Mouse (Mus musculus): ENCODE measurements around the gene Fhit.

Gene Fhit

DNA sequence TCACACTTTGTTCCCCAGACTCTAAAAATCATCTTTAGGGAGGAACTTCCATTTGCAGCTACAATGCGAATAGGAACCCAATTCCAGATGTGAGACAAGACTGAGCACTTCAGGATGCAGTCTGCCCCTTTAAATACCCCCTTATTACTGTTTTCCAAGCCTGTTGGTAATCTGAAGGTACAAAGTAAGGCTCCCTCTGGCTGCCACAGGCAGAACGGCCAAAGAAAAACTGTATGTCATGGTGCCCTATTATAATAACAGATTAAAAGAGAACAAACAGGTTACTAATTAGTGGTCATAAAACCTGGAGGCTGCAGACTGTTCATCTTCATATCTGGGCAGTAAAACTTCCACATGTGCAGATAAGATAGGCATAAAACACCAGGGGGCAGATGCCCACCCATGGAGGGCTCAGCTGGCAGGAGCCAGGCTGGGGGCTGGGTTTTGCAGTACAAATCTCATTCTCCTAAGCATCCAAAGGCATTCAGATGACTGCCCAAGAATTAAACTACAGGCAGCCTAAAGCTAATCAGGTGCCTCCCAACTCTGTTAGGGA lies 1439.8 kb downstream of the Fhit start:
- no peak for DNase-seq (ENCODE audit: low spot score in 2 of 2)

DNA sequence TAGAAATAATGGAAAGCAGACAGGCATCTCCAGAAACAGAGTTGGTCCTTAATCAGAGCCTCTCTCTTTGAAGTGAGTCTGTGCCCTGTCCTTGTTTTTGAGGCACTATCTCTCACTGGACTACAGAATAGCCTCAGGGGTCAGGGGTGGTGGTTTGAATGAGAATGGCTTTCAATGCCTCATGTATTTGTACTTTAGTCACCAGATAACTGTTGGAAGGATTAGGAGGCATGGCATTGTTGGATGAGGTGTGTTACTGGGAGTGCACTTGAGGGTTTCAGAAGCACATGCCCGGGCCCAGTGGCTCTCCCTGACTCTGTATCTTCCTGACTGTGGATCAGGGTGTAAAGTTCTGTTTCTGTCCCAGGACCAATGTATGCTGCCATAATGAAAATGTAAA lies 1463.2 kb downstream of the Fhit start:
- DNase-seq (ENCODE audit: low spot score in 2 of 2) = no peak

DNA sequence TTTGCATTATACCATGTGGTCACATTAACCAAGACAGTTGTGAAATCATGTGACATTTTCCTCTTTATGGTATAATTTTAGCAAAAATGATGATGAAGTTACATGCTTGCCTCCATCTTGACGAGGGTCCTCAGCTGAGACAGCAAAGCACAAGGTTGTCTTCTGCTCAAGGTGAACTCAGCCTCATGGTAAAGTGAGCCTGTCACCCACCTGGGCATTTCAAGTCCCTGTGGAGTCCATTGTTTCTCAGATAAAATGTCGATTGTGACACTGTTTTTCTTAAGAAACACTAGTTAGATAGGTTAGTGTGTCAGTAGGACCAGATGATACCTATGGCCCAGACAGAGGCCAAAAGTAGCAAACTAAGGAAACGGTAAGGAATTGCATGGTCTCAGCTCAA lies 1464.7 kb downstream of the Fhit start:
- DNase-seq (ENCODE audit: low spot score in 2 of 2) = no peak

DNA sequence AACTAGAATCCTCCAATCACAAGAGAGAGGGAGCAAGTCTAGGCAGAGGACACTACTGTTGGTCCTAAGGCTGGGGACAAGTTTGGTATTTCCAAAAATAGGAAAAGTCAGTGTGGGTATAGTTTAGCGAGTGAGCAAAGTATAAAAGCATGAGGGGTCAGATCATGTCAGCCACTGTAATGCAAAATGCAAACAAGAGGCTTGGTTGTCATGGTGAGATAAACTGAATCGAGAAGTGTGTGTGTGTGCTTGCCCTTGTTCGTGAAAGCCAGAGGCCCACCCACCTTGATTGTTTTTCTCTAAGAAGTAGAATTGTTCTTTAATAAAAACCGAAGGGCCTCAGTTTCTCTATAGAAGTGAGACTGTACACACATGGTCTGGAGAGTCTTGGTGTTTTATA lies 1465.8 kb downstream of the Fhit start:
- DNase-seq (ENCODE audit: low spot score in 2 of 2) = no peak

DNA sequence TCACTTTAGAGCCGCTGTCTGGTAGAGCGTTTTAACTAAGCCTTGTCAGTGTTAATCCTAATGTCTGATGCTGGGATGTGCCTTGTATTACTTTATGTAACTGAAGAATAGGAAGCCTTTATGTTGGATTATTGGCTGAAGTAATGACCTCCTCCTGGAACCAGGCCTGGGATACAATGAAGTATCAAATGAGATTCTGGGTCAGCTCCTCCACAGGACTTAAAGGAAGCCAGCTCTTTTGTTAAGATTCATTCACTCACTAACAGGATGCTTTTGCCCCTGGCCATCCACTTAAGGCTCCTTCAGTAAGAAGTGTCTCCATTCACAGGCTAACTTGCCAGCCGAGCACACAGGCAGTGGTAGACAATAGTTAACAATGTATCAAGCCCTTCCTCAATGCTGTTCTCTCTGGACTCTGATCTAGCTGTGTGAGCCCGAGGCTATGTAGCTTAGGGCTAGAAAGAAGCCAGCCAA lies 1466.6 kb downstream of the Fhit start:
- no peak for DNase-seq (ENCODE audit: low spot score in 2 of 2)

DNA sequence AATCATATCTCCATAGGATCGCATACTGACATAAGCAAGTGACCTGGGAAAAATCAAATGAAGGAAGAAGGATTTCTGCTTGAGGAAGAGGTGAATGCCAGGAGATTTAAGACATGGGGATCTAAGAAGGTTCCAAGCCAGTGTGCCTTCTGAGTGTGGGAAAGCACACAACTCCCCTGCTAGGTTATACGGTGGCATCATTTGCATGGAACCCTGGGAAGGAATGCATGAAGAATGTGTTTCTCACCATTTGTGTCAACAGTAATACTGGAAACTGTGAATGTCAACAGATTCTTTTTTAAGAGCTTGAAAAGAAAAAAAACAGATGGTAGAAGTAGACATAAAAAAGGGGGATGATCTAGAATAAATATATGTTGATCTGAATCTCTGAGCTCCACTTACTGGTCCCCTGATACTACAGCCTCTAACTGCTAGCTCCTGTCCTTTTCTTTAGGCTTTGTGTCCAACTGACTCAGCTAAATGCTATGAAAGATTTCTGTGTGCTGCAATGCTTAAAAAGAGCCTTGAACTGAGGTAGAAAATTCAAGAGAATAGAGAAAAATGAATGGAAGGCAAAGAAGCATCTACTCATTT lies 1473.1 kb downstream of the Fhit start:
- DNase-seq (ENCODE audit: low spot score in 2 of 2) = no peak

DNA sequence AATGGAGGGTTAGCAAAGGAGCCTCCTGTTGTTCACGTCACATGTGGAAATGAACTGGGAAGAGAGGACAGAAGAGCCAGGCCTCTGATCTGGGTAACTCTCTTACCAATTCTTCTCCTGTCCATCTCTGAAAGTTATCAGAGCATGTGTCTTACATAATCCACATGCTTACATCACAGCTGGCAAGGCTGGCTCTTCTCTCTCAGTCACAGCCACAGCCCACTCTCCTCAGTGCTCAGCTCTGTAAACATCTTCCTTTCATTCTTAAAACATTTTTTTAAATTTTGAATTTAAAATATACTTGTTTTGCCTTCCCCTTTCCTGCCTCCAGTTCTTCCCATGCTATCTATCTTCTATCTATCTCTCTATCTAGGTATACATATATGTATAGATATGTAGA lies 1477.5 kb downstream of the Fhit start:
- DNase-seq (ENCODE audit: low spot score in 2 of 2) = no peak

DNA sequence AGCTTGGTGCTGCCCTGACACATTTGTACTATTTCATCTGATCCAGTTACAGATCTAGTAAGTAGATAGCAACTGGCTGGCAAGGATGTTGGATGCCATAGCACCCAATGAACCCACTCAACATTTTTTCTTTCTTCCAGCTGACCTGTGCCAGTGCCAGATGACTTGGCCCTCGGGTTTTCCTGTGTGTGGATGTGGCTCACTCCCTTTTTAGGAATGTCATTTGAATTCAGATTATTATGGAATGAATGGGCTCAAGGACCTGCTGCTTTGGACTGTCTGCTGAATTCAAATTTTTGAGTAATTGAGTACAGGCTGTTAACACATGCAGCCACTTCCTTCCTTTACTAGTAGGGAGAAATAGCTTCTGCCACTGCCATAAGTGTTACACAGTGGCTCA lies 1489.1 kb downstream of the Fhit start:
- DNase-seq (ENCODE audit: low spot score in 2 of 2) = no peak

DNA sequence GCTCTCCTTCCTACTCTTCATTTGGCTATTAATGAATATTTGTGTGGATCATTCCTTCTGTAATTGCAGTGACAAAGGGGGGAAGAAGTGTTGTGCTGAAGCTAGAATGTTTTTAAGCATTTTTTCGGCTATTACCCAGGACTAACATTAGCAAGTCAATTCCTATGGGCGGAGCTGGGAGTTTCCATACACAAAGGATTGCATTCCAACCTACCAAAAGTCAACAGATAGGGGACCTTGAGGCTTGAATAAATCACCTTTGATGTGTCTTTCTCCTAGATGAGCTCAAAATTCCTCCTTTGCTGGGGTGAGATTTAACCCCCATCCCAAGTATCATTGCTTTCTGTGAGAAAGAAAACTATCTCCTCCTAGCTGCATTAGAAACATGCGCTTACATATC lies 1490.1 kb downstream of the Fhit start:
- no peak for DNase-seq (ENCODE audit: low spot score in 2 of 2)

DNA sequence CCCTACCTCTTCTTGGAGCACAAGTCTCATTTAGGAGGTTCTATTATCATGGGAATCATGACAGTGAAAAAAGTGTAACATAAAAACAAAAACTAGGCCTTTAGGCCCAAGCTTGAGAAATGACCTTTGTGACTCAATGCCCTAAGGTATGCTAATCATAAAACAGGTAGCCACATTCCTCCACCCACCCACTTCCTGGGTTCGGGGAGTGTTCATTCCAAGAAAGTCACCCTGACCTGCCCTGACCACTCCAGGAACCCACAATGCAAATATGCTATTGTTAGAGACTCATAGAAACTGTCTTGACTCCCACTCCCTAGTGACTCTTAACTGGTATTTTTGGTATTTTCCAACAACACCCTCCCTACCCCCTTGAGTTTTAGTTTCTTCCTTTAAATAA lies 1492.1 kb downstream of the Fhit start:
- no peak for DNase-seq (ENCODE audit: low spot score in 2 of 2)

DNA sequence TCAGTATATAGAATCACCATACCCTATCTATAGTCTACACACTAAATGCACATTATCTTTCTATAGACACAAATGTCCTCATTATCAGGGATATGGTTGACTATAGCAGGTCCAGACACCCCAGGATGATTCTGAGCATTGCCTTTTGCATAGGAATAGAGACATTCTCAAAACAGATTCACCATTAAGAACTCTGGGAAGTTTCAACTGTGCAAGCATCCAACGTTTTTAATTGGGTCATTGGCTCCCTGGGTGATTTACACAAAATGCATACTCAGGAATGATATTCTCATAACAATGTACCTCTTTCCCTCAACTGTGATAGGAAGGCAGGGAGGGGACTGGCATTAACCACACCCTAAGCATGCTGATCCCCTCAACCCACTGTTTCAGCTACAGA lies 1503.4 kb downstream of the Fhit start:
- DNase-seq (ENCODE audit: low spot score in 2 of 2) = no peak

DNA sequence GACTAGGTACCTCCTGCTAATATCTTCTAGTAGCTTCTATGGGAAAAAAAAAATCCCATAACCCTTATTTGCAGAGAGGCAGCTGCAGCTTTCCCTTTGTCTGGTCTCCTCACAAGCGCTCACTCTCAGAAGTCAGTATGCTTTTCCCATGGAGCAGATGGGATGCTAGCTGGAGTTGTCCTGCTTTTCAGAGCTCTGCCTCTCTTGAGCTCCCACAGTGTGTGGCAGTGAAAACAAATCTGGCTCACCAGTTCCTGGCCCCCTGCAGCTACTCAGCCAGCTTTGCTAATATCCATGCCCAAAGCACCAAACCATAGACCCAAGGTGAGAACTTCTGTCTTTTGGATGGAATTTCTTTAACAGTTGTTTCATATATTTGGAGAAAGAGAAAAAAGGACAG lies 1510.4 kb downstream of the Fhit start:
- DNase-seq (ENCODE audit: low spot score in 2 of 2) = no peak

DNA sequence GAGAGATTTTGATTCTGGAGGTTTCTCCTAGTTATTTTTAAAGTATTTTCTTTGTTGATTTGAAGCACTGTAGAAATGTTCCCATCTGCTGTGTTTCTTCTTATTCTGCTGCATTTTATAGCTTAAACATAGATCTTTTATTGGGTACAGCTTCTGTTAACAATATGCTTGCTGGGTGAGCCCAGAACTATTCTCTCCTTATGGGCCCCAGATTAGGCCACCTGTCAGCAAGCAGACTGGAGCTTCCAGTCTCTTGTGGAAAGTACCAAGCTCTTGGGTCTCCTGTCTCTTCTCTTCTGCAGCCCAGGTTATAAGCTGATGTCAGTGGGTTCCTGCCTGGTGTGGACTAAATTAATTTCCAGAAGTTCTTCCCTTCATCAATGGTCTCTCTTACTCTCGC lies 1513.4 kb downstream of the Fhit start:
- no peak for DNase-seq (ENCODE audit: low spot score in 2 of 2)

DNA sequence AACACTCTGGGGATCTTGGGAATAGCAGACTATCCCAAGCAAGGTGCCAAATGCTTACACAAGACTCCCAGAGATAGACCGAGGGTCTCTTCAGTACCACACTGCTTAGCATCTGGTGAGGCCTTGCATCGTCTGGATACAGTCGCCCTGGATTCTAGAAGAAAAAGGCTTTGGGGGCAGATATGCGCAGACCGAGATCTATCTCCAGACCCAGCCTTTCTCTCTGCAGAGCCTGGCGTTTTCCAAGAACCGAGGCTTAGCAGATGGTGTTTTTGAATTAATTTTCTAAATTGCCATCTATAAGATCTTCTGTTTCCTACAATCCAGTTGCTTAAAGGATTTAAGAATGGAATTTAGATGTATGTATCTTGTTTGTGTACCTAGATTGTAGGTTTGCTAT lies 1515.6 kb downstream of the Fhit start:
- DNase-seq (ENCODE audit: low spot score in 2 of 2) = no peak

DNA sequence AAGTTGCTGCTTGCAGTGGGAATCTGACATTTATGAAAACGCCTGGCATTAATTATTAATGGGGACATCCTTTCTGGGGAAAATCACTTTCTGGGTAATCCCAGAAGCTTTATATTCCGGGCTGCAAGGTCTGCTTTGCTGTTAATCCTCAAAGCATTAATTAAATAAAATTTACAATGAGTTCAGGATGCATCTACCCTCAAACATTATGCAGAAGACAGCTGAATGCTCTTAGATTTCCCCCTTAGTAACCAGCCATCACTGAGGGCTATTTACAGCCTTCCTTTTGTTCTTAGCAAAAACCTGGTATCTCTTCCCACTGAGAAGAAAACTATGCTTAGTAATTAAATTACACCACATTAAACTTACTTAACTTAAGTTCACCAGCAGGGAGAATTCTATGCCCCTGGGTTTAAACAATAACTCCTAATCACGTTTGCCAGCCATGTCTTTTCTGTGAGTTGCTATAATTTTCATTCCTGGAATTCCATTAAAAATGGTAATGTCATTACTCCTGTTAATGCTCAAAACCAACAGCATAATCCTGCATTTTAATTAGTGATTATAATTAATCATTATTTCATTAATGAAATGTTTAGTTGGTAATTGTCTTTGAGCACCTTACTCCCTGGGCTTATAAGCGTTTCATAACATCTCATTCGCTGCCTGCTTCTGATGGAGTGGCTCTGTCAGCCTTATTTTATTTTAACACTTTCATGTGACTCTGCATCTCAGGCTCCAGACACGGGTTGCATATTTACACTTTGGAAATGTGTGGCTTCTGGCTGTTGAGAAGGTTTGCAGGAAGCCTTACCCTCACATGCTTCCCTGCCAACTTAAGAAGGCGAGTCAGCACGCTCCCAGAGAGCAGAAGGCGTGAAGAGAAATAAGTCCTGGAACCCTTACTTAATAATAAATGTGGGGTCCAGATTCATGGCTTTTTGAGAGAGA lies 1517.3 kb downstream of the Fhit start:
- DNase-seq (ENCODE audit: low spot score in 2 of 2) = no peak

DNA sequence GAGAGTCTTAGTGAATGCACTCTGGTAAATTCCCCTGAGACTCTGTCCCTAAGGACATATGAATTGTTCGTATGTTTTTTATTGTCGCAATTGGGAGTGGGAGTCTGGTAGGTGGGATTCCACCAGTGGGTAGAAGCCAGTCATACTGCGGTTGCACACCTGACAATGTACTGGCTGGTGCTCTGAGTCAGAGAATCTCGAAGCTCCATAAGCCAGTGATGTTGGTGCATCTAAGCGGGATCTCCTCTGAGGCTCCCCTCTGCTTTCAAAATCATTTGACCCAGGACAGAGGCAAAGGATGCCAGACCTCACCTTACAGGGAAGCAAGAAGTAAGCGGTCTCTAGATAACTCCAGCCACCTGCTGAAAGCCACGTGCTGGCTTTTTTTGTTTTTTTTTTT lies 1518.1 kb downstream of the Fhit start:
- no peak for DNase-seq (ENCODE audit: low spot score in 2 of 2)

DNA sequence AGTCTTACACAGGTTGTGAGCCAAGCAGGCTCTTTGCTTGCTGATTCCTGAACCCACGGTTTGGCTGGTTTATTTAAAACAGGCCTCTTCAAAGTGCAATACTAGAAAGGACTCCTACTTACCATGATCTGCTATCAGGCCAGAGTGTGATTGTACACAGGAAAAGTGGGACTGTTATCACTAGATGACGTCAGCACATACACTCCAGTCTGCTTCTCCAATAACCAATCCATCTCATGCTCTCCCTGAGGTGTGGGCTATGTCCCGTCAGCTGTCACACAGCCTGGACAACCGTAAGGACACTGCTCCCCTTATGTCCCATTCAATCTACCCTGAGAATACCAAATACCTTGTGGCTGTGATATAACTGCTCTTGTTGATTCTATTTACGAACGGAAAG lies 1519.2 kb downstream of the Fhit start:
- no peak for DNase-seq (ENCODE audit: low spot score in 2 of 2)

DNA sequence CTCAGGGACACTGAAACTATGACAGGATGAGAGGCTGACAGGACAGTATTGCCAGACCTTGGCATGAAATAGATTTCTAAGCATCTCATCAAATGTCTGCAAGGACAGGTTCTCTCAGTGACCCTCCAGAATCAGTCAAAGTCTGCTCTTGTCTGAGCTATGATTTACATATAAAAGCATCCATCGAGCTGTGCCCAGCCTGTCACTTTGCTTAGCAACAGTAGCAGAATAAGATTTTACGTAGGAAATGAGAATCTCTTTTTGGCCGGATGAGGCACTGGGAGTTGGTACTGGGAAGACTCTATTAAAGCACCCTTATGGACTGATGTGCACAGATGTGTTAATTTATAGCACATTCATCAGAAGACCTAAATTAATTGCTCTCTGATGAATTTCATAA lies 1519.8 kb downstream of the Fhit start:
- no peak for DNase-seq (ENCODE audit: low spot score in 2 of 2)

DNA sequence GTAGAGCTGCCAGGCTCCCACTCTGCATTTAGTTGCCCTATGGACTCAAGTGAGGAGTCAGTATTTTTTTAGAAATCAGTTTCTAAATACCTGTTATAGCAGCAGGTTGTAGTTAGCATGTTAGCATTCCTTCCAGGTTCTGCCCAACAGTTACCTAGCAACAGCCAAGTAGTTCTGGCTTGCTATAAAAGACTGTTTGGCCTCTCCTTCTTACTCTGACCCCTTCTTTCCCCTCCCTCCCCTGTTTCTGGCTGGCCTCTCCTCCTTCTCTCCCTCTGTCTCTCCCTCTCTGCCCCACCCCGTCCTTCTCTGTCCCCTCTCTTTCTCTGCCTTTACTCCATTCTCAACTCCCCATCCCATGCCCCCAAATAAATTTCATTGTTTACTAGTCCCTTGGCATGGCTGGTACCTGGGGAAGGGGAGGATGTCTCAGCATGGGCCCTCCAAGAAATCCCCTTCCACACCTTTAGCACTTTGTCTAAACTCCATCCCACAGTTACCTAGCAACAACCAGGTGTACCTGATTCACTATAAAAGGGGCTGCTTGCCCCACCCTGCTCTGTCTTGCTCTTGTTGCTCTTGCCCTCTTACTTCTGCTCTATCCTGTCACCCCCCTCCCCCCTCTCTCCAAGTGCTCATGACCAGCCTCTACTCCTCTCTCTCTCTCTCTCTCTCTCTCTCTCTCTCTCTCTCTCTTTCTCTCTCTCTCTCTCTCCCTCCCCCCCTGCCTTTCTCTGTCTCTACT lies 1527.4 kb downstream of the Fhit start:
- DNase-seq (ENCODE audit: low spot score in 2 of 2) = no peak

DNA sequence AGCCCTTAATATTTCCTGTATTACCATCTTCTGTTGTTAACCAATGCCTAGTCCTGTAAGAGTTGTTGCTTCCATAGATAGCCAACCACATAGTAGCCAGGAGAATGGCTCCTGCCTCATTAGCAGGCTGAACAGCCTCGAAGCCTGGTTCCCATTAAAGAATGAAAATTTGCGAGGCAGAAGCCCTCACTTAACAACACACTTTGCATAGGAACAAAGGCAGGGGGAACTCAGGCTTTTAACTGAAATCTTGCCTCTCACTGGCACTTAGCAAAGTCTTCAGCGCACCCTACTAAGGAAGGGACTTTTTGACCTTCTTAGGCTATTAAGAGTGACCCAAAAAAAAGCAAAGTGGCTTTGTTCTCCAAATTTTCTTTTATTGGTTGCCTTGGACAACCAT lies 1529.3 kb downstream of the Fhit start:
- DNase-seq (ENCODE audit: low spot score in 2 of 2) = no peak

DNA sequence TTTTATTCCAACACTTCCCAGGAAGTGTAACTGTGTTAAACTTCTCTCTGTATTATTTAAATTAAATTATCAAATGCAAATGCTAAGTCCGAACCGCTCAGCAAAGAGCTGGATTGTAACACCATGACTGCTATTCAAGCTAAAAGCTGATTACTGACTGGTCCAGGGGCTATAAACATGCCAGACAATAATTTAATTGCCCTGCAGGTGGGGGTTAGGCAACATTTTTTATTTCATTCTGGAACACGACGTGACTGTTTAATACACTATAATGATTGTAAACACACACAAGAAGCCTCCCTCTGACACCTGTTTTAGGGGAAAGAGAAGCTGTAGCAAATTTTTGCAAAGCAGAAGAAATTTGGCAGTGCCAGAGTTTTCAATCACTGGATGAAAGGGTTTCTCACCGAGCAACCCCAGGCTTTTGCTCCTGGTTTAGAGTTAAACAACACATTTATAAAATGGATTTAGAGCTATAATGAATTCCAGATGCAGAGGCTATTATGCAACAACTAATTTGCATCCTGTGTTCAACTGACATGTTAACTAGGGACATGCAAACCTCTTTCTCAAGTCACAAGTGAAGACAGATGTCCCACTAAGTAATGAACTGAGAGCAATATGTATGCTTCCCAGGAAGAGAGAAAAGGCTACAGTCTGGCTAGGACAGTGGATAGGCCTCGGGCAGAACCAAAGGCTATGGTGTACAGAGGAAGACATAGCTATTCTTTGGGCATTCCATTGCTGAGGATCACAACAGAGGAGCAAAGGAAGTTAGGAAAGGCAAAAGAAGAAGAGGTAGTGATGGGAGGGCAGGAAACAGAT lies 1538.4 kb downstream of the Fhit start:
- DNase-seq (ENCODE audit: low spot score in 2 of 2) = no peak
